Mouse (Mus musculus) brain, adult 2 months (tissue): ENCODE results near the gene Gm49378.

ENCODE experiments used
- DNase-seq: peaks from one replicate; pipeline ENCODE4 v3.0.0; 2011; ENCODE audit warnings: low read depth, low spot score

Gm49378 gene

DNA sequence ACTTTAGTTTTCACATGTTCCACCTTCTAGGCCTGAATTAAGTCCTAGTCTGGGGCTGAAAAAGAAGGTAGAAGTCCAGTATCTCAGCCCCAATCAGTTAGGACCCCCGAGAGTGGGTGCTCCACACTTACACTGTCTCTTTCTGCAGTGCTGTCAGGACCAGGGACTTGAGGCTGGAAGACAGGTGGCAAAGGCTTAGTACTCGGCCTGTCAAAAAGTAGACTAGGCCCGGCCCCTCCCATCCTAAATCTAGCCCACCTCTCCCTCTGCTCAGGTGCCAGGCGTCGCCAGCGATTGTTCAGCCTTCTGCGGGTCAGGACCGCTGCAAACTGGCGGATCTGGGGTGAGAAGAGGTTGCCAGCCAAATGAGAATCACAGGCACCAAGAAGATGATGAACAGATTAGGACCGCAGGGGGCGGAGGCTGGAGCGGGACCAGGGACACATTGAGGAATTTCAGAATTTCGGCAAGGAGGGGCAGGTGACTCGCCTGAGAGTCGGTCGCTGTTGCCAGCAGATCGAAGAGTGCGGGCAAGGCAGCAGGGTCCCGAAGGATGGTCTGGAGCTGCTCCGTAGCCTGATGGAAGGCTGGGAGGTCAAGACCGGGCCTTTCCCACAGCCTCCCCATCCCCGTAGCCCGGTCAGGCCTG, 2.7 kb downstream of the Gm49378 start:
- peak; percentile 60 for DNase-seq

DNA sequence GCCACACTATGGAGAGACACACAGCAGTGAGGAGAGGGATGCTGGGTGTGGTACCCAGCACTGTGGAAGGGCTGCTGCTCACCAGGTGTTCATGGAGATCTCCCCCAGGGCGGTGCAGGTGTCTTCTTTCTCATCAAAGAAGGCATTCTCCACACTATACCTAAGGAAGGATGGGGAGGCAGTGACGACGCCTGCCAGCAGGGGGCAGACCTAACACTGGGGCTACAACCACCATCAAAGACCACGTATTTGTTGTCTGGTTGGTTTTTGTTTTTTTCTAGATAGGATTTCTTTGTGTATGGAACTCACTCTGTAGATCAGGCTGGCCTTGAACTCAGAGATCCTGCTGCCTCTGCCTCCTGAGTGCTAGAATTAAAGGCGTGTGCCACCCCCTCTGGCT, 8.4 kb downstream of the Gm49378 start:
- peak; percentile 20 for DNase-seq

DNA sequence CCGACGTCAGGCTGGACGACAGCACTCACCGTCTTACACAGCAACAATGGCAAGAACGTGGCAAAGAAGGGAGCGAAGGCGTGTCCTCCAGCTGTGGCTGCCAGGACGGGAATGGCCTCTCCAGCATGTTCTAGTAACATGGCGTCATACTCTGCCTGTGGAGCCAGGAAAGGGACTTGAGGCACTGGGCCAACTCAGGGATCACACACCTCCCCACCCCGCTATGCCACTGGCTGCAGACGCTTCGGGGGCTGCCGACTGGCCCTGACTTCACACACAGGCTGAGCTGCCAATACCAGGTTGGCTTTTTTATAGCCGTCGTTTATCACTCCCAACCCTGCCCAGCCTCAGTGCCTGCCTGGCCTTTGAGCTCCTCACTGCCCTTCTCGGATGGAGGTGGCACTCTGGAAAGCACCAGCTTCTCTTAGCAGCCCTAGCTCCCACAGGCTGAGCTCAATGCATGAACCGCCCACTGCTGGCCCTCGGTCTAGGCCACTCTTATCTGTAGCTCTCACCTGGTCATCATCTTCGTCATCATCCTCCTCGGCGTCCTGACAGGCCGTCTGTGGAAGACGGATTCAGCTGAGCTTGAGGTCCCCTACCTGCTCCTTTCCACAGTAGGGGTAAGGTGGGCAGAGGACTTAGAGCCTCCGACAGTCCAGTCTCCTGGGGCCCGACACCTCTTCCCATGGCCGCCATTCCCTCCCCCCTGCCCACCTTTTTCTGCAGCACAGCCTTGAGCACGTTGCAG, 9.4 kb downstream of the Gm49378 start:
- DNase-seq = no peak

GRCm38 (mm10) chr14:55618486-55619195, 19.1 kb downstream of the Gm49378 start:
- DNase-seq = peak; percentile 74

- DNase-seq = peak; percentile 98
Observed at GRCm38 (mm10) chr14:55617822-55618221, 19.9 kb downstream of the Gm49378 start, which contains the start of gene Rec8. Rec8 (plus strand) TSS chr14:55618037.

- DNase-seq = no peak
Observed at GRCm38 (mm10) chr14:55616844-55617243, 20.9 kb downstream of the Gm49378 start.

GRCm38 (mm10) chr14:55615876-55616275, 21.8 kb downstream of the Gm49378 start:
- no peak for DNase-seq

DNA sequence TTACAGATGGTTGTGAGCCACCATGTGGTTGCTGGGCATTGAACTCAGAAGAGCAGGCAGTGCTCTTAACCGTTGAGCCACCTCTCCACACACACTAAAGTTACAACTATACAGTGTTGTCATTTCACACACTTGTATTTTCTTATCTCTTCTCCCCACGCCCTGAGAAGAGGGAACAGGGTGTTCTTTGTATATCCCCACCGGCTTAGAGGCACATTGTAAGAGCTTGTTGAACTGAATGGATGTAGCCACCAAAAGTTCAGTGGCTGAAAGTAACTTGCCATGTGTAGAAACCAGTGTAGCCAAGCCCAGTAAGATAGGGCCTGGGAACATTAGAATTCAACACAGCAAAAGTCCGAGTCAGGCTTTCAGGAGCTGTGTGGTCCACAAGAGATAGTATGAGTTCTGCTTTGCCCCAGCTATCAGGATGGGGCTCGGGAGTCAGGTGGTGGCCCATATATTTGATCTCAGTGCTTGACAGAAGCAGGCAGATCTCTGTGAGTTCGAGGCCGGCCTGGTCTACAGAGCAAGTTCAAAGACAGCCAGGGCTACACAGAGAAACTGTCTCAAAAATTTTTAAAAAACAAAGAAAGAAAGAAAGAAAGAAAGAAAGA, 23.0 kb downstream of the Gm49378 start:
- DNase-seq = no peak

DNA sequence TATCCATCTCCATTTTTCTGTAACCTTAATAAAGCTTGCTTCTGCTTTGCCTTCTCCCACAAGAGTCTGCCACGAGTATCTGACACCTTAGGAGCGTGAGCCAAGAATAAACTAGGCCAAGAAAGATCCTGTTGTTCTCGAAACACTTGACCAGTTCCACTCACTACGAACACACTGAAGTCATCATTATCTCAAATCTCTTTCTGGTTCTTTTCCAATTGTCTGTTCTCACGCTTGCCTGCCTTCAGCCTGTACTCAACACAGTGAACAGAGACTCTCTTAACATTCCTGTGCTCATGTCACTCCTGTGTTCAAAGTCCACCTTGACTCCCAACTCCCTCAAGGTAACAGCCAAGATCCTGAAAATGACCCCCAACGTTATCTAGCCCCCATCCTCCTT, 24.3 kb downstream of the Gm49378 start:
- peak; percentile 20 for DNase-seq

- DNase-seq = no peak
Observed at GRCm38 (mm10) chr14:55608339-55608738, 29.4 kb downstream of the Gm49378 start.

- no peak for DNase-seq
Observed at GRCm38 (mm10) chr14:55605743-55606459, 31.8 kb downstream of the Gm49378 start.

DNA sequence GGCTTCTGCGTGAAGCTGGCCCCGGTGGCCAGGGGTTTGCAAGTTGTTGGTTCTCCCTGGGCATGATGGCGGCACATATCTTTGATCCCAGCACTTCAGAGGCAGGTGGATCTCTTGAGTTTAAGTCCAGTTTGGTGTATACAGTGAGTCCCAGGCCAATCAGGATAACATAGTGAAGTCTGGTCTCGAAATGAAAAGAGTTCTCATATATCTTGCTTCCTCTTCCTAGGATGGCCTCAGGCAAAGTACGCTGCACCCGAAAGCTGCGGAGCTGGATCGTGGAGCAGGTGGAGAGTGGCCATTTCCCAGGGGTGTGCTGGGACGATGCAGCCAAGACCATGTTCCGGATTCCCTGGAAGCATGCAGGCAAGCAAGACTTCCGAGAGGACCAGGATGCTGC, 32.9 kb downstream of the Gm49378 start:
- DNase-seq = no peak

DNA sequence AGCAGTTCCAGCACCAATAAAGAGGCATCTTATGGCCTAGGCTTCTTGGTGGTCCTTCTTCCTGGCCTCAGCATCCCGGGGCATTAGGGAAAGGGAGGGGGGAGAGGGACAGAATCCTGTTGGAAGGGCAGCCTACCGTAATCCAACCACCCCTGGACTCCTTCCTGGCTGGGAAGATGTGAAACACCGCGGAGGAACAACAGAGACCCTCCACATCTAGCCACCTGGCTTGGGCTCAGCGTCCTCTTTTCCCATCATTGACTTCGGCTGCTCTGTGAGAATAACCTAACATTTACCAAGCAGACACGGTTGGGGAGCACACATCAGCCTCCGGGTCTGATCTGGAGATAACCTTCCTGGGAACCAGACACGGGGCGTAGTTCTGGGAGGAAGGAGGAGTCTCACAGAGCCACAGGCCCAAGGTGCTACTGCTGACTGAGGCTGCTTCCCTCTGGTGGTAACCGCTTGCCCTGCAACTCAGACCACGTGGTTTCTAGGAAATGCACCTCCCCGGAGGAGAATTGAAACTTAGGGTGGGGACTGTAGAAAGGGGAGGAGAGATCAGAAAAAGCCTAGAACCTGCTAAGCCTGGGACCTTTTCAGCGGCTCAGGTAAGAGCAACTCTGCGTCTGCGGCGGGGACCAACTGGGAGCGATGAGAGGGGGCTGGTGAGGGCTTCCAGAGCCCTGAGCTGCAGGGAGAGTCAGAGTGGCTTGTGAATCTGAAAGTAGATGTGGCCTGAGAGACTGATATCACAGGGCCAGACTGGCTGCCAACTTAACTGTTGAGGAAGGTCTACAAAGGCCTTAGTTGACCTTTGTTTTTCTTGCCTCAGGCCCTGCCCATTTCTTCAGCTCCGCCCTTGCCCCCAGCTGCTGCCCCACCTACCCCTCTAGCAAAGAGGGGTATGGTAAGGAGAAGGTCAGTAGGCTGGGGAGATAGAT, 33.8 kb downstream of the Gm49378 start:
- DNase-seq = peak; percentile 95

GRCm38 (mm10) chr14:55603271-55603632, 34.4 kb downstream of the Gm49378 start, which contains the start of gene Irf9:
Irf9 (plus strand) TSS chr14:55603571.
- no peak for DNase-seq

DNA sequence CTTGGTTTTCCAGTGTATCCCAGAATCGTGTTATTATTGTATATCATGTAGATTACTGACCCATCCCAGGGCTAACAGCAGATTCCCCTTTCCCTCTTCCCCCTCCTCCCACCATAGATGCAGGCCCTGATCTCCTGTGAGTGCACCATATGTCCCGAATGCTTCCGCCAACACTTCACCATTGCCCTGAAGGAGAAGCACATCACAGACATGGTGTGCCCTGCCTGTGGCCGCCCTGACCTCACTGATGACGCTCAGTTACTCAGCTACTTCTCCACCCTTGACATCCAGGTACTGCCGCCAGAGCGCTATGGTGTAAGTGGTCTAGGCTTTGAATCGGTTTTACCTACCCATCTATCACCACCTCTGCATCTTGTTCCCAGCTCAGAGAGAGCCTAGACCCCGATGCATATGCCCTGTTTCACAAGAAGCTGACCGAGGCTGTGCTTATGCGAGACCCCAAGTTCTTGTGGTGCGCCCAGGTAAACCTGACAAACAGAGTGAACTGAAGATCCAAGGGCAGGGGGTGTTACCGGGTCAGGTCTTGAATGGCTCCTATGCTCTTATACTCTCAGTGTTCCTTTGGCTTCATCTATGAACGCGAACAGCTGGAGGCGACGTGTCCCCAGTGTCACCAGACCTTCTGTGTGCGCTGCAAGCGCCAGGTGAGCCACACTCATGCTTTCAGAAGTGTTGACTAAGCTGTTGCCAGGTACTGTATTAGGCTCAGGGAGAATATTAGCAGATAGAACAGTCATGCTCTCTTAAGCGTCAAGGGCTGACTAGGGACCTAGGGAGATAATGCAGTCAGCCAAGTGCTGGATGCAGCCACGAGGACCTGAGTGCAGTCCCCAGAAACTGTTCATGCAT, 38.9 kb downstream of the Gm49378 start:
- no peak for DNase-seq

GRCm38 (mm10) chr14:55596036-55596690, 41.5 kb downstream of the Gm49378 start:
- DNase-seq = peak; percentile 40

DNA sequence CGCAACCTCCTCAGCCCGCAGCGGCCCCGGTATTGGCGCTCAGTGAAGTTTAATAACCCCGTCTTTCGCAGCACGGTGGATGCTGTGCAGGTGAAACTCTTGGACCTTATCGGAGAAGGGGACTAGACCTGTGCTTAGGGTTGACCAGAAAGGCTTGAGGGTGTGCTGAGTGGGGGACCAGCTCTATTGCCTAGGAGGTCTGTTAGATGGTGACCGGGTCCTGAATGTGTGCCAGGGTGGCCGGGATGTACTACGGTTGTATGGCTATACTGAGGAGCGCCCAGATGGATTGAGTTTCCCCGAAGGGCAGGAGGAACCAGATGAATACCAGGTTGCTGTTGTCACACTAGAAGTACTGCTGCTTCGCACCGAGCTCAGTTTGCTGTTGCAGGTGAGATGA, 45.5 kb downstream of the Gm49378 start:
- no peak for DNase-seq

DNA sequence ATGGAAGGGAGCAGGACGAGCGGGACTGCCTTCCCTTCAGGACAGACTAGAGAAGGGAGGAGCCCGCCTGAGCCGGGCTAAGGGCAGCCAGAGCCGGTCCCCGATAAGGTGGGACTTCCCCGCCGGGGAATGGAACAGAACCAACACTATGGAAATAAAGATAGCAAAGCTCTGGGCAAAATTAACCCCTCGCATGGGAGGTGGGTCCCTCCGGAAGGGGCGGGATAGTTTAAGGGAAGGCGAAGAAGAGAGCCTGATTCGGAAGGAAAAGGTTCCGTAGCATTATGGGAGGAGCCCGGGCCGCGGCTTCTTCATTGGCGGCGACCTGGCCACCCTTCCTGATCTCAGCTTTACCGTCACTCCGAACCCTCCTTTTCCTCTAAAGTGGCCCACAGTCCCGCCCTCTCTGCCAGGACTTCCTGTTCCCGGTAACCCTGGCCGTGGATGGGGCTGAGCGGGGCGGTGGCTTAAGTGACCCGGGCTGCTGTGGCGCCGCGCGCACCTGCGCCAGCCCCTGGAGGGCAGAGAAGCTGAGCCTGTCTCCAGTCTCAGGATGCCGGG, 46.3 kb downstream of the Gm49378 start, which contains the start of gene Rnf31:
Rnf31 (plus strand) TSS at position 378 of the 561 bp plus-strand sequence.
- peak; percentile 98 for DNase-seq
